Mouse (Mus musculus): ENCODE measurements around the gene Uchl5. TPM values are rescaled to one million over a fixed set of nuclear protein-coding genes. Genes with fewer than 3 reads are reported as not detected.

The Uchl5 gene
- total RNA-seq (2014; fragmentation: Nextera tagmentation) (137 and 152 TPM in 2 replicates), total RNA-seq (2017) (200 and 210 TPM in 2 replicates)

DNA sequence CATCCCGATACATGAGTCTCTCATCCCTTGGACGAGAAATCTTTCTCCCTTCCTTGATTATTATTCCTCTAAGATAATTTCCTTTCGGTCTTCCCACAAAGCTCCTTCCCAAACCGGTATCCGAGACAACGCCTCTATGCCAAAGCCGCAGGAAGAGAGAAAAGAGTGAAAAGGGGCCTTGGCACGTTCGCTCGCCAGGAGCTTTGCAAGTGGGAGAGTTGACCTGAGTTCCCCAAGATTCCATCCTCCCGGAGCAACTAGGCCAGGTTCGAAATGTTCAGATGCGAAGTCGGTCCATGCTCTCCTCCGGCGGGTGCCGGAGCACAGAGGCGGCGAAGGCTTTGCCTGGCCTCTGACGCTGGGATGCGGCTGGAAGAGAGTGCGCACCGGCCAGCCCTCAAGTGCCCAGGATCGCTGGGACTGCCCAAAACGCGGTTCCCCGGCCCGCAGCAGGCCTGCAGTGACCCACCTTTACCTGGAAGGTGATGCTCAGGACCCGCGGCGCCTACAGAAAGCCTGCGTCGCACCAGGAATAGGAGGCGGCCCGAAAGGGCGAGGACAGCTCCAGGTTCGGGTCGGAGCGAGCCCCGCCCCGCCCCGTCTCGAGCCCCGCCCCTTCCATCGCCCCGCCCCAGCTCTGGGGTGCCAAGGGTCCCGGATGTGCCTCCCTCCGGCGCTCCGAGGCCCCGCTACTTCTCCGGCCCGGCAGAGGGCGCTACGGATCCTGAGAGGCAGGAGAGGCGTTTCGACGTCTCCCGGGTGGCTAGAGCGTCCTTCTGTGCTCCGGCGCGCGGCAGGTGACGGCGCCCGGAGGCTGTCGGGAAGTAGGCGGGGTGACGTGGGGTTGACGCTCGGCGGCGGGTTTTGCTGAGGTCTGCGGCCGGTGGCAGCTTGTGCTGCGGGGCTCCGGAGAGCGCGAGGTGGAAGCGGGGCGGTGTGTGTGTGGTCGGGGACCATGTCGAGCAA is at the start of gene Uchl5, which contains the start of gene Trove2:
TSS of gene Uchl5 (plus strand) at position 827 of the 966 bp plus-strand sequence.
TSS of gene Trove2 (minus strand) at position 623 of the 966 bp plus-strand sequence.
- peak; percentile 85 for ATAC-seq (replicated peaks; ENCODE audit: poor library complexity, severe bottlenecking)

- ATAC-seq (replicated peaks; ENCODE audit: poor library complexity, severe bottlenecking): no peak
These were observed 49.2 kb upstream of the Uchl5 start for GRCm38 (mm10) chr1:143727701-143728445.

DNA sequence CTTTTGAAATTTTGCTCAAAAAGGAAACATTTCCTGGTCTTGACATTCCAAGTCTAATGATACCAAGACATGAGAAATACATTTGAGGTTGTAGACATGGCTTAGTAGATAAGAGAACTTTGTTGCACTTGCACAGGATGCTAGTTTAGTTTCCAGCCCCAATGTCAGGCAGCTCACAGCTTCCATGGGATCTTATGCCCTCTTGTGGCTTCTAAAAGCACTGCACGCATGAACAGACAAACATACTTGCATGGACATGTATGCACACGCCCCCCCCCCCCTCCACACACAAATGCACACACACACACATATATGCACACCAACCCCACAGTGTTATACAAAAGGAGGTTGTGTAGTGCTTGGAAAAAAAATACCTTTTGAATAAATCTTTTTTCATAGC is 46.2 kb upstream of the Uchl5 start:
- ATAC-seq (replicated peaks; ENCODE audit: poor library complexity, severe bottlenecking): peak; percentile 95

GRCm38 (mm10) chr1:143731691-143732090 is 45.4 kb upstream of the Uchl5 start:
- ATAC-seq (replicated peaks; ENCODE audit: poor library complexity, severe bottlenecking): no peak

DNA sequence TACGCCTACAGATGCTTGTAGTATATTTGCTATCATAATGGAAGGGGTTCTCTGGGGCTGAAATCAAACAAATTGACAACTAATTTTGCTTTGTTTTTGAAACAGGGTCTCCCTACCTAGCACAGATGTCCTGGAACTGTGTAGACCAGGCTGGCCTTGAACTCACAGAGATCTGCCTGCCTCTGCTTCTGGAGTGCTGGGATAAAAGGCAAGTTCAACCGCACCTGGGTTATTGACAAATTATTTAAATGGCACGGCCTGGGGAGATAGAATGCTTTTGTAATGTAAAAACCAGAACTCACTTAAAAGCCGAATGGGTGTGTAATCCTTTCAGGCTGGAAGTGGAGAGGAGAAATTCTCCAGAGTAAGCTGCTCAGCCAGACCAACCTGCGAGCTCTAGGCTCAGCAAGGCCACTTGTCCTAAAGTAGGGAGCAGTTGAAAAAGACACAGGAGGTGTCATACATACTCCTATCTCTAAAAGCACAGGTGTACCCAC is 43.1 kb upstream of the Uchl5 start:
- ATAC-seq (replicated peaks; ENCODE audit: poor library complexity, severe bottlenecking): no peak

GRCm38 (mm10) chr1:143738811-143739210 is 38.3 kb upstream of the Uchl5 start:
- ATAC-seq (replicated peaks; ENCODE audit: poor library complexity, severe bottlenecking): peak; percentile 50

- peak; percentile 85 for ATAC-seq (replicated peaks; ENCODE audit: poor library complexity, severe bottlenecking)
These were observed 37.4 kb upstream of the Uchl5 start for GRCm38 (mm10) chr1:143739361-143740350.

DNA sequence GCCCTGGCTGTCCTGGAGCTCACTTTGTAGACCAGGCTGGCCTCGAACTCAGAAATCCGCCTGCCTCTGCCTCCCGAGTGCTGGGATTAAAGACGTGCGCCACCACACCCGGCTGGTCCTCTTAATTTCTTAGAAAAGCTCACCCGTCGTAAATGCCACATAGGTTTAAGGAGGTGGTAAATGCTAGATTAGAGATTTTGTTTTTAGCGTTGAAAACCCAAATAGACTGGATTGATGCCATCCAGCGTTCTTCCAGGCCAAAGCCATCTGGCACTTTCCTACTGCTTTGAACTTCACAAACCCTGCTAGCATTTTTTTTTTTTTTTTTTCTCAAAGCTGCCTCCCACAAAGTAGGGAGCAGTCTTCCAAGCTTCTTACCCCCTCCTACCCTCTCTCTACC is 36.5 kb upstream of the Uchl5 start:
- no peak for ATAC-seq (replicated peaks; ENCODE audit: poor library complexity, severe bottlenecking)

GRCm38 (mm10) chr1:143741331-143741730 is 35.7 kb upstream of the Uchl5 start:
- no peak for ATAC-seq (replicated peaks; ENCODE audit: poor library complexity, severe bottlenecking)

GRCm38 (mm10) chr1:143742186-143742585 is 34.9 kb upstream of the Uchl5 start:
- ATAC-seq (replicated peaks; ENCODE audit: poor library complexity, severe bottlenecking): no peak

GRCm38 (mm10) chr1:143745871-143746270 is 31.2 kb upstream of the Uchl5 start:
- ATAC-seq (replicated peaks; ENCODE audit: poor library complexity, severe bottlenecking): no peak

DNA sequence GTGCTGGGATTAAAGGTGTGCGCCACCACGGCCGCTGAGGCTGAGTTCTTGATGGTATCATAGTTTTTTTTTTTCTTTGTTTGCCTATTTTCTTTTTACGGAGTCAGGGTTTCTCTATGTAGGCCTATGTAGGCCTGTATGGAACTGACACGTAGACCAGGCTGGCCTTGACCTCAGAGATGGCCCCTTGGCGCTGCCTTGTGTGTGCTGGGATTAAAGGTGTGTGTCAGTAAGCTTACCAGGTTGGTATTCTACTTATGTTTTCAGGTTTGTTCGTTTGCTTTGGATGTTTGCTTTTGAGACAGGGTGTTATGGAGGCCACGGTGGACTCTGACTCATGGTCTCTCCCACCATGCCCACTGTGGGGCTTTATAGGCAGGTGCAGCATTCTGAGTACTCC is 14.9 kb upstream of the Uchl5 start:
- no peak for ATAC-seq (replicated peaks; ENCODE audit: poor library complexity, severe bottlenecking)

GRCm38 (mm10) chr1:143764443-143764842 is 12.6 kb upstream of the Uchl5 start:
- no peak for ATAC-seq (replicated peaks; ENCODE audit: poor library complexity, severe bottlenecking)

DNA sequence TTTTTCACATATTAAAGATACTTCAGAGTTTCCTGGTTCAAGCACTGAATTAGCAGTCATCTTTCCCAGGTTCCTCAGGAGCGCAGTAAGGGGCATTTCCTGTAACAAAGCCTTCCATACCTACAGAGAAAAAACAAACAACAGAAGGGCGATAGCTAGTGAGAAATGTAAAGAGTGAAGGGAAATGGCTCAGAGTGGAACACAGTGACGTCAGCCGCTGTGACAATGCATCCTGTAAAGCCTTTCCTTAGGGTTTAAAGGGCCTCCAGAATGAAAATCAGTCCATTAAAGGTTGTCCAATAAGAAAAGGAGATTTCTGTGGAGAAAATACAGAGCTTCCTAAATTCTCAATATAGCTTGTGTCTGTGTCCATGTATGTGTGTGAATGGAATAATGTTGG is 11.3 kb upstream of the Uchl5 start:
- ATAC-seq (replicated peaks; ENCODE audit: poor library complexity, severe bottlenecking): no peak

DNA sequence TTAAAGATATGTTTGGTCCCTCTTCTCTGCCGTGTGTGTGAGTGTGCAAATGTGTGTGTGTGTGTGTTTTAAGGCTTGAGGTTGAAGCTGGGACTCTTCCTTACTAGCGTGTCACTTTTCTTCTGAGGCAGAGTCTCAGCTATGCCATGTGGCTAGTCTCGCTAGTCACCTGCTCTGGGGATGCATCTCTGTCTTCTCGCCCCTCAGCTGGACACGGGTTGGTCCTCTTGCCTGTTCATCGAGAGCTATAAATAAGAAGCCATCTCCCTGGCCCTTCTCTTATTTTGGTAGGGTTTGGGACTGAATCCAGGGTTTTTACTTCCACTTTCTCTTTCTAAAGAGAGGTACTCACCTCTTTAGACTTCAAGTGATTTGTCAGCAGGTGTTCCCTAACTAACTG is 10.8 kb upstream of the Uchl5 start:
- 0 out of 2 replicates have a peak, but pooled peaks have one; percentile 14 for ATAC-seq (replicated peaks; ENCODE audit: poor library complexity, severe bottlenecking)

- ATAC-seq (replicated peaks; ENCODE audit: poor library complexity, severe bottlenecking): no peak
These were observed 6.5 kb upstream of the Uchl5 start for GRCm38 (mm10) chr1:143770444-143771109.

GRCm38 (mm10) chr1:143773082-143773481 is 4.0 kb upstream of the Uchl5 start:
- no peak for ATAC-seq (replicated peaks; ENCODE audit: poor library complexity, severe bottlenecking)

DNA sequence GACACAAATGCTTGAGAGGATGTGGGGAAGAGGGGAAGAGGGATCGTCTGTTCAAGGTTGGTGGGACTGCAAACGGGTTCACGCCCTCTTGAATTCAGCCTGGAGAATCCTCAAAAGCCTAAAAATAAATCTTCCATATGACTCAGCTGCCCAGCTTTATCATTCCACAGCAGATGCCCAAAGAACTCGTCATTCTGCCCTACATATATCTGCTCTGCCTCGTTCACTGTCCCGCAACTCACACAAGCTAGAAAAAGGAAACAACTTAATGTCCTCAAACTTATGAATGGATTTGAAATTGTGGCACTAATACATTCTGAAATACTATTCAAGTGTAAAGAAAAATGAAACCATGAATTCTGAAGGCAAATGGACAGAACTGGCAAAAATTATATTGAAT is 3.2 kb upstream of the Uchl5 start:
- no peak for ATAC-seq (replicated peaks; ENCODE audit: poor library complexity, severe bottlenecking)

DNA sequence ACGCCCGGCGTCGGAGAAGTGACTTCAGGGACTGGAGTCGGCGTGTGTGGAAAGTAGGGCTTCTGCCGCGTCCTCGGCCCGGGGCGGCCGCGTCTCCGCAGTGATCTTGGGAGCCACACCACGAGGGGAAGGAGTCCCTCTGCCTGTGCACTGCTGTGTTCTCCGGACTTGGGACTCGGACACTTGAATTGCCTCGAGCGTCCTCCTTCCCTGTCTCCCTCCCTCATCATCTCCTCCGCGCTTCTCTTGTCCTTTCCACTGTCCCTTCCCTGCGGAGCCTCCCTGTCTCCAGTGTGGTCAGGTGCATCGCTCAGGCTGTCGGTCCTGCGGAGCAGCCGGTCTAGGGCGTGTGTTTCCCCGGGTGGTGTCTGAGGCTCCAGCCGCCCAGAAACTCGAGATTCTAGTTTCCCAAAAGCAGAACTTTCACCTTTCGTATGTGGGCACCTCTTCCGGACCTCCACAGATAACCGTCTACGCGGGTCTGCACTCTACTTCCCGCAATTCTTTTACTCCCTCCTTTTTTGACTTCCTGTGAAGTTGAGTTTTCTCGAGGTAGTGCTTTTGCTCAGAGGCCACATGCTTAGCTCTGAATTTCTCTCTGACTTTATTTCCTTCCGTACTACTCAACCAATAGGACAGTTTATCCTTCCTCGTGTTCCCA is 616 bp downstream of the Uchl5 start:
- ATAC-seq (replicated peaks; ENCODE audit: poor library complexity, severe bottlenecking): peak; percentile 46

Data from granulocyte monocyte progenitor cell, adult 5-6 weeks (primary cell).